Mouse (Mus musculus) hindbrain, embryonic 12.5 days (tissue): ENCODE measurements around the gene Mnt. TPM values are rescaled to one million over a fixed set of nuclear protein-coding genes. Genes with fewer than 3 reads are reported as not detected.
"Not testable (repeated sequence)": the region's sequence is repeated elsewhere in the genome, so short reads cannot be mapped to it uniquely, and the experiment has no call there.

Experiments used
- ATAC-seq: fragments of 200-750 bp; cut with Nextera tagmentation; 2 replicates; pipeline ENCODE4 v1.8.0; 2017; ENCODE audit warnings: moderate TSS enrichment; ENCODE audit not compliant: low FRiP score
- H3K27ac ChIP-seq: fragments of 300-500 bp; sonication (generic); 2 replicates; pipeline ENCODE4 v1.5.1; 2016; ENCODE audit warnings: mild to moderate bottlenecking
- H3K27me3 ChIP-seq: fragments of 300-500 bp; sonication (generic); 2 replicates; pipeline ENCODE4 v1.6.1; 2016; ENCODE audit warnings: mild to moderate bottlenecking
- H3K36me3 ChIP-seq: fragments of 300-500 bp; sonication (generic); 2 replicates; pipeline ENCODE4 v1.6.1; 2016; ENCODE audit warnings: mild to moderate bottlenecking
- H3K4me1 ChIP-seq: fragments of 300-500 bp; sonication (generic); 2 replicates; pipeline ENCODE4 v1.6.1; 2016
- H3K4me2 ChIP-seq: fragments of 300-500 bp; sonication (generic); replicated peaks from 2 replicates; pipeline ENCODE4 v1.6.1; 2016; ENCODE audit warnings: mild to moderate bottlenecking
- H3K4me3 ChIP-seq: fragments of 300-500 bp; sonication (generic); 2 replicates; pipeline ENCODE4 v1.5.1; 2016; ENCODE audit warnings: mild to moderate bottlenecking
- H3K9ac ChIP-seq: fragments of 300-500 bp; sonication (generic); 2 replicates; pipeline ENCODE4 v1.6.1; 2016; ENCODE audit warnings: mild to moderate bottlenecking, moderate library complexity
- H3K9me3 ChIP-seq: fragments of 300-500 bp; sonication (generic); replicated peaks from 2 replicates; pipeline ENCODE4 v1.6.1; 2016; ENCODE audit warnings: mild to moderate bottlenecking
- WGBS: fragments of 180-500 bp; shearing (Covaris S2); methylation state at CpG from one replicate; pipeline ENCODE4 v1.1.7; 2016; 5-methylcytosine and 5-hydroxymethylcytosine counted together
- polyA plus RNA-seq: library from polyadenylated mRNA; unstranded; fragments of >200 nt; fragmentation: Nextera tagmentation; extraction: Ambion mirVana; gene quantifications from 2 replicates; pipeline ENCODE4 v1.2.1, GENCODE M21; 2016

Mnt gene
- 8.3 and 8.4 TPM in 2 replicates for polyA plus RNA-seq

GRCm38 (mm10) chr11:74830256-74831161 lies at the start of gene Mnt:
Gene Mnt (plus strand): TSS chr11:74830920.
- Histone ChIP-seq H3K4me1 (peaks cover 43% of the 10 kb centered on the region), H3K4me2 (peak within 1 kb of the TSS; percentile 81), H3K27ac (peak within 1 kb of the TSS; percentile 95), H3K4me3 (peak within 1 kb of the TSS; percentile 95), H3K36me3 (no peaks in the 10 kb centered on the region), H3K9me3 (no peaks in the 10 kb centered on the region), H3K9ac (peak within 1 kb of the TSS; percentile 90), H3K27me3 (no peaks in the 10 kb centered on the region)
- peak; percentile 94 for ATAC-seq
- 1% methylated on average over 67 of the region's 70 CpGs for whole genome bisulfite sequencing

GRCm38 (mm10) chr11:74792874-74793273 lies 37.8 kb upstream of the Mnt start:
- Histone ChIP-seq H3K9ac (no peak overlapping the region), H3K27me3 (no peaks in the 10 kb centered on the region), H3K4me2 (no peak overlapping the region), H3K4me1 (no peaks in the 10 kb centered on the region), H3K9me3 (no peaks in the 10 kb centered on the region), H3K36me3 (peaks cover 71% of the 10 kb centered on the region), H3K27ac (no peak overlapping the region), H3K4me3 (no peak overlapping the region)
- ATAC-seq = no peak
- WGBS = 98% methylated on average over 4 of the region's 4 CpGs

- Histone ChIP-seq H3K9ac (no peak overlapping the region), H3K4me1 (no peaks in the 10 kb centered on the region), H3K4me2 (no peak overlapping the region), H3K36me3 (peaks cover 46% of the 10 kb centered on the region), H3K9me3 (no peaks in the 10 kb centered on the region), H3K4me3 (no peak overlapping the region), H3K27me3 (no peaks in the 10 kb centered on the region), H3K27ac (no peak overlapping the region)
- no peak for ATAC-seq
- 76% methylated on average over 4 of the region's 4 CpGs for WGBS
Observed at GRCm38 (mm10) chr11:74800658-74801057, 30.1 kb upstream of the Mnt start.

GRCm38 (mm10) chr11:74804081-74804627 lies 26.6 kb upstream of the Mnt start:
- peaks cover 48% of the 10 kb centered on the region for H3K36me3 ChIP-seq
- no peak overlapping the region for H3K4me2 ChIP-seq
- no peak overlapping the region for H3K27ac ChIP-seq
- no peaks in the 10 kb centered on the region for H3K9me3 ChIP-seq
- H3K27me3 ChIP-seq = no peaks in the 10 kb centered on the region
- H3K4me3 ChIP-seq = no peak overlapping the region
- H3K9ac ChIP-seq = no peak overlapping the region
- 91% methylated on average over 3 of the region's 3 CpGs for WGBS
- H3K4me1 ChIP-seq = no peaks in the 10 kb centered on the region
- no peak for ATAC-seq

- no peak overlapping the region for H3K27ac ChIP-seq
- no peak for ATAC-seq
- WGBS = 93% methylated on average over 6 of the region's 6 CpGs
Observed at GRCm38 (mm10) chr11:74807246-74807882, 23.4 kb upstream of the Mnt start.

GRCm38 (mm10) chr11:74808251-74808853 lies 22.4 kb upstream of the Mnt start:
- no peaks in the 10 kb centered on the region for H3K4me1 ChIP-seq
- no peaks in the 10 kb centered on the region for H3K9me3 ChIP-seq
- no peaks in the 10 kb centered on the region for H3K27me3 ChIP-seq
- 94% methylated on average over 6 of the region's 6 CpGs for WGBS
- H3K4me2 ChIP-seq = no peak overlapping the region
- no peak overlapping the region for H3K27ac ChIP-seq
- no peak overlapping the region for H3K4me3 ChIP-seq
- no peak overlapping the region for H3K9ac ChIP-seq
- no peak for ATAC-seq
- peaks cover 44% of the 10 kb centered on the region for H3K36me3 ChIP-seq

More at GRCm38 (mm10) chr11:74807246-74807882, 23.4 kb upstream of the Mnt start:
- Histone ChIP-seq H3K4me2 (no peak overlapping the region), H3K36me3 (peaks cover 44% of the 10 kb centered on the region), H3K9ac (no peak overlapping the region), H3K27me3 (no peaks in the 10 kb centered on the region), H3K4me1 (no peaks in the 10 kb centered on the region), H3K9me3 (no peaks in the 10 kb centered on the region), H3K4me3 (no peak overlapping the region)

GRCm38 (mm10) chr11:74810134-74810533 lies 20.6 kb upstream of the Mnt start:
- no peak for ATAC-seq
- H3K4me1 ChIP-seq = no peaks in the 10 kb centered on the region
- peaks cover 37% of the 10 kb centered on the region for H3K36me3 ChIP-seq
- no peak overlapping the region for H3K27ac ChIP-seq
- no peak overlapping the region for H3K4me3 ChIP-seq
- no peaks in the 10 kb centered on the region for H3K27me3 ChIP-seq
- H3K4me2 ChIP-seq = no peak overlapping the region
- no peak overlapping the region for H3K9ac ChIP-seq
- H3K9me3 ChIP-seq = no peaks in the 10 kb centered on the region

GRCm38 (mm10) chr11:74811027-74811426 lies 19.7 kb upstream of the Mnt start:
- 42% methylated on average over 3 of the region's 3 CpGs for WGBS
- not testable (repeated sequence) for H3K27me3 ChIP-seq, H3K9ac ChIP-seq, ATAC-seq, H3K4me1 ChIP-seq, H3K9me3 ChIP-seq, H3K4me2 ChIP-seq, H3K4me3 ChIP-seq, H3K27ac ChIP-seq
- H3K36me3 ChIP-seq = peaks cover 29% of the 10 kb centered on the region

GRCm38 (mm10) chr11:74811538-74811937 lies 19.2 kb upstream of the Mnt start:
- ATAC-seq = no peak
- Histone ChIP-seq H3K4me3 (no peak overlapping the region), H3K4me1 (no peaks in the 10 kb centered on the region), H3K9ac (no peak overlapping the region), H3K27me3 (no peaks in the 10 kb centered on the region), H3K9me3 (no peaks in the 10 kb centered on the region), H3K36me3 (peaks cover 24% of the 10 kb centered on the region), H3K27ac (no peak overlapping the region), H3K4me2 (no peak overlapping the region)
- WGBS = 50% methylated on average over 5 of the region's 5 CpGs

GRCm38 (mm10) chr11:74815795-74816194 lies 14.9 kb upstream of the Mnt start:
- Histone ChIP-seq H3K9me3 (no peaks in the 10 kb centered on the region), H3K4me2 (no peak overlapping the region), H3K9ac (no peak overlapping the region), H3K4me3 (no peak overlapping the region), H3K27me3 (no peaks in the 10 kb centered on the region), H3K36me3 (peaks cover 25% of the 10 kb centered on the region), H3K4me1 (no peaks in the 10 kb centered on the region), H3K27ac (no peak overlapping the region)
- no peak for ATAC-seq

- WGBS = 88% methylated on average over 1 of the region's 1 CpGs
Observed at GRCm38 (mm10) chr11:74820921-74821320, 9.8 kb upstream of the Mnt start.

GRCm38 (mm10) chr11:74821463-74821862 lies 9.3 kb upstream of the Mnt start:
- no peak overlapping the region for H3K4me3 ChIP-seq
- H3K27me3 ChIP-seq = no peaks in the 10 kb centered on the region
- WGBS = 59% methylated on average over 1 of the region's 1 CpGs
- H3K9ac ChIP-seq = no peak overlapping the region
- H3K9me3 ChIP-seq = no peaks in the 10 kb centered on the region
- H3K4me1 ChIP-seq = no peaks in the 10 kb centered on the region
- no peak overlapping the region for H3K27ac ChIP-seq
- H3K36me3 ChIP-seq = peaks cover 22% of the 10 kb centered on the region
- H3K4me2 ChIP-seq = no peak overlapping the region
- no peak for ATAC-seq

More at GRCm38 (mm10) chr11:74820921-74821320, 9.8 kb upstream of the Mnt start:
- H3K4me3 ChIP-seq = no peak overlapping the region
- no peaks in the 10 kb centered on the region for H3K27me3 ChIP-seq
- no peaks in the 10 kb centered on the region for H3K9me3 ChIP-seq
- peaks cover 22% of the 10 kb centered on the region for H3K36me3 ChIP-seq
- H3K9ac ChIP-seq = no peak overlapping the region
- no peak for ATAC-seq
- no peaks in the 10 kb centered on the region for H3K4me1 ChIP-seq
- no peak overlapping the region for H3K27ac ChIP-seq
- H3K4me2 ChIP-seq = no peak overlapping the region
